Mouse (Mus musculus) urinary bladder, adult 18-20 months (tissue): ENCODE measurements around the gene Pirb.
"Not testable (repeated sequence)": the region's sequence is repeated elsewhere in the genome, so short reads cannot be mapped to it uniquely, and the experiment has no call there.

Experiments
- DNase-seq, 2 experiments: peaks; one replicate each; pipeline ENCODE4 v3.0.0; 2022; ENCODE audit warnings: low spot score in 2 of 2, mixed read lengths in 2 of 2

Pirb gene

GRCm38 (mm10) chr7:3720268-3720667 is at the start of gene Pirb:
TSS of gene Pirb (minus strand) at chr7:3720391.
- DNase-seq, result not testable (repeated sequence)

- not testable (repeated sequence) for DNase-seq
Measured at GRCm38 (mm10) chr7:3732675-3733074, 12.5 kb upstream of the Pirb start.

GRCm38 (mm10) chr7:3725459-3725858 is 5.3 kb upstream of the Pirb start:
- not testable (repeated sequence) for DNase-seq

- DNase-seq, result no peak
Measured at GRCm38 (mm10) chr7:3715249-3715648, 4.9 kb downstream of the Pirb start.

GRCm38 (mm10) chr7:3712264-3712942 is 7.8 kb downstream of the Pirb start:
- no peak for DNase-seq

- no peak for DNase-seq
Measured at GRCm38 (mm10) chr7:3709000-3709399, 11.2 kb downstream of the Pirb start.

- not testable (repeated sequence) for DNase-seq
Measured at GRCm38 (mm10) chr7:3708447-3708980, 11.7 kb downstream of the Pirb start.

GRCm38 (mm10) chr7:3707568-3708413 is 12.4 kb downstream of the Pirb start:
- DNase-seq, result no peak

GRCm38 (mm10) chr7:3707027-3707426 is 13.2 kb downstream of the Pirb start:
- DNase-seq, result peak in 1 of 2 experiments; percentile 10

GRCm38 (mm10) chr7:3706343-3706934 is 13.8 kb downstream of the Pirb start:
- DNase-seq, result no peak

- no peak for DNase-seq
Measured at GRCm38 (mm10) chr7:3705911-3706310, 14.3 kb downstream of the Pirb start.

- not testable (repeated sequence) for DNase-seq
Measured at GRCm38 (mm10) chr7:3705461-3705860, 14.7 kb downstream of the Pirb start.

GRCm38 (mm10) chr7:3704475-3704874 is 15.7 kb downstream of the Pirb start:
- no peak for DNase-seq

GRCm38 (mm10) chr7:3703879-3704441 is 16.2 kb downstream of the Pirb start, which contains the start of gene Rps9:
TSS of gene Rps9 (plus strand) at chr7:3703993.
- DNase-seq, result peak; percentile 86 to 93

- DNase-seq, result no peak
Measured at GRCm38 (mm10) chr7:3703148-3703878, 16.9 kb downstream of the Pirb start.

GRCm38 (mm10) chr7:3698471-3698870 is 21.7 kb downstream of the Pirb start:
- no peak for DNase-seq

- DNase-seq, result not testable (repeated sequence)
Measured at GRCm38 (mm10) chr7:3694949-3695305, 25.3 kb downstream of the Pirb start.

GRCm38 (mm10) chr7:3694076-3694948 is 25.9 kb downstream of the Pirb start:
- DNase-seq, result peak; percentile 53 to 73

- DNase-seq, result no peak
Measured at GRCm38 (mm10) chr7:3693809-3694075, 26.4 kb downstream of the Pirb start.
